Mouse (Mus musculus): ENCODE measurements around the gene Vgll4. TPM values are rescaled to one million over a fixed set of nuclear protein-coding genes. Genes with fewer than 3 reads are reported as not detected.

Vgll4 gene
- total and polyA plus RNA-seq, 3 experiments = 34.6 to 73.7 (median 37.3) TPM

- peaks cover 70% of the 10 kb centered on the region for H3K79me2 ChIP-seq (replicated peaks; ENCODE audit: control insufficient read depth, extremely low read depth, insufficient read depth, poor library complexity, severe bottlenecking)
- no peak overlapping the region for H3K4me3 ChIP-seq (replicated peaks in 1 of 3; ENCODE audit: low read depth in 2 of 3, low read length in 2 of 3, poor library complexity in 1 of 3)
- H3K4me1 ChIP-seq (ENCODE audit: control insufficient read depth in 1 of 2, insufficient read depth in 2 of 2) = peaks cover 50 to 92% of the 10 kb centered on the region in 2 experiments
- H3K36me3 ChIP-seq (replicated peaks in 1 of 2; ENCODE audit: control insufficient read depth in 1 of 2, insufficient read depth in 1 of 2, low read length in 1 of 2) = peaks cover 21 to 72% of the 10 kb centered on the region in 2 experiments
- no peaks in the 10 kb centered on the region for H3K9me3 ChIP-seq (replicated peaks; ENCODE audit: low read length)
- no peak overlapping the region for H3K9ac ChIP-seq (ENCODE audit: insufficient read depth, low read depth)
- H3K4me2 ChIP-seq (ENCODE audit: insufficient read depth, low read depth, poor library complexity, severe bottlenecking) = no peak overlapping the region
- dilution Hi-C loops (cut with MboI; ENCODE audit: extremely low pct_ligation_motif_present, extremely low pct_unique_long_range_greater_than_20kb, low sequenced_read_pairs) (no loop called here), in situ Hi-C loops (cut with MboI; ENCODE audit: low pct_ligation_motif_present, low pct_unique_long_range_greater_than_20kb, low sequenced_read_pairs) (no loop called here)
- no peak overlapping the region for H3K27ac ChIP-seq (ENCODE audit: insufficient read depth, low read depth)
- DNase-seq (ENCODE audit: extremely low read depth) = no peak
- no peak for TF ChIP-seq ELF1 (IDR thresholded peaks at IDR 0.05; ENCODE audit: low read depth, low read length)
- TF ChIP-seq UBTF (IDR thresholded peaks at IDR 0.05; ENCODE audit: low read depth, low read length) = no peak
- TF ChIP-seq ZC3H11A (IDR thresholded peaks at IDR 0.05; ENCODE audit: low read depth, low read length) = no peak
- TF ChIP-seq SIN3A (IDR thresholded peaks at IDR 0.05; ENCODE audit: low read length) = no peak
- TF ChIP-seq CHD2 (IDR thresholded peaks at IDR 0.05; ENCODE audit: low read length) = no peak
- no peak for TF ChIP-seq TBP (conservative IDR thresholded peaks at IDR 0.05; ENCODE audit: low read depth, low read length)
- TF ChIP-seq MAX (IDR thresholded peaks at IDR 0.05; ENCODE audit: low read length) = no peak
- no peak for TF ChIP-seq ZKSCAN1 (IDR thresholded peaks at IDR 0.05; ENCODE audit: borderline replicate concordance, low read depth, low read length)
- no peak for TF ChIP-seq JUND (conservative IDR thresholded peaks at IDR 0.05; ENCODE audit: low read depth, low read length)
- no peaks in the 10 kb centered on the region for H3K27me3 ChIP-seq (replicated peaks)
Measured at GRCm38 (mm10) chr6:114885129-114885528, 84.7 kb downstream of the Vgll4 start.

- Histone ChIP-seq H3K9ac (ENCODE audit: insufficient read depth, low read depth) (no peak overlapping the region), H3K9me3 (replicated peaks; ENCODE audit: low read length) (no peaks in the 10 kb centered on the region), H3K27ac (ENCODE audit: insufficient read depth, low read depth) (no peak overlapping the region), H3K36me3 (replicated peaks in 1 of 2; ENCODE audit: control insufficient read depth in 1 of 2, insufficient read depth in 1 of 2, low read length in 1 of 2) (peaks cover 13 to 78% of the 10 kb centered on the region in 2 experiments), H3K4me2 (ENCODE audit: insufficient read depth, low read depth, poor library complexity, severe bottlenecking) (no peak overlapping the region), H3K79me2 (replicated peaks; ENCODE audit: control insufficient read depth, extremely low read depth, insufficient read depth, poor library complexity, severe bottlenecking) (peaks cover 71% of the 10 kb centered on the region), H3K4me3 (replicated peaks in 1 of 3; ENCODE audit: low read depth in 2 of 3, low read length in 2 of 3, poor library complexity in 1 of 3) (no peak overlapping the region), H3K27me3 (replicated peaks) (no peaks in the 10 kb centered on the region), H3K4me1 (ENCODE audit: control insufficient read depth in 1 of 2, insufficient read depth in 2 of 2) (peaks cover 40 to 95% of the 10 kb centered on the region in 2 experiments)
- in situ Hi-C loops (cut with MboI; ENCODE audit: low pct_ligation_motif_present, low pct_unique_long_range_greater_than_20kb, low sequenced_read_pairs) = no loop called here
- dilution Hi-C loops (cut with MboI; ENCODE audit: extremely low pct_ligation_motif_present, extremely low pct_unique_long_range_greater_than_20kb, low sequenced_read_pairs) = no loop called here
- TF ChIP-seq CHD2 (IDR thresholded peaks at IDR 0.05; ENCODE audit: low read length) = no peak
- no peak for TF ChIP-seq MYC (IDR thresholded peaks at IDR 0.05; ENCODE audit: low read depth, low read length)
- TF ChIP-seq RAD21 (IDR thresholded peaks at IDR 0.05; ENCODE audit: low read depth, low read length) = no peak
- TF ChIP-seq POLR2A (IDR thresholded peaks at IDR 0.05; ENCODE audit: low read depth, low read length) = no peak
- TF ChIP-seq IRF4 (IDR thresholded peaks at IDR 0.05; ENCODE audit: low read depth, low read length) = no peak
- no peak for TF ChIP-seq CTCF (conservative IDR thresholded peaks at IDR 0.05 in 1 of 2, IDR thresholded peaks at IDR 0.05 in 1 of 2; ENCODE audit: low read depth in 2 of 2, low read length in 2 of 2)
- no peak for TF ChIP-seq ZKSCAN1 (IDR thresholded peaks at IDR 0.05; ENCODE audit: borderline replicate concordance, low read depth, low read length)
- TF ChIP-seq UBTF (IDR thresholded peaks at IDR 0.05; ENCODE audit: low read depth, low read length) = no peak
- TF ChIP-seq ELF1 (IDR thresholded peaks at IDR 0.05; ENCODE audit: low read depth, low read length) = no peak
- no peak for DNase-seq (ENCODE audit: extremely low read depth)
Measured at GRCm38 (mm10) chr6:114883261-114883740, 86.5 kb downstream of the Vgll4 start.

- Histone ChIP-seq H3K4me3 (replicated peaks in 1 of 3; ENCODE audit: low read depth in 2 of 3, low read length in 2 of 3, poor library complexity in 1 of 3) (no peak overlapping the region), H3K9ac (ENCODE audit: insufficient read depth, low read depth) (no peak overlapping the region), H3K4me1 (ENCODE audit: control insufficient read depth in 1 of 2, insufficient read depth in 2 of 2) (peaks cover 35 to 93% of the 10 kb centered on the region in 2 experiments), H3K79me2 (replicated peaks; ENCODE audit: control insufficient read depth, extremely low read depth, insufficient read depth, poor library complexity, severe bottlenecking) (peaks cover 71% of the 10 kb centered on the region), H3K27me3 (replicated peaks) (no peaks in the 10 kb centered on the region), H3K9me3 (replicated peaks; ENCODE audit: low read length) (no peaks in the 10 kb centered on the region), H3K36me3 (replicated peaks in 1 of 2; ENCODE audit: control insufficient read depth in 1 of 2, insufficient read depth in 1 of 2, low read length in 1 of 2) (peaks cover 13 to 77% of the 10 kb centered on the region in 2 experiments), H3K4me2 (ENCODE audit: insufficient read depth, low read depth, poor library complexity, severe bottlenecking) (no peak overlapping the region), H3K27ac (ENCODE audit: insufficient read depth, low read depth) (no peak overlapping the region)
- dilution Hi-C loops (cut with MboI; ENCODE audit: extremely low pct_ligation_motif_present, extremely low pct_unique_long_range_greater_than_20kb, low sequenced_read_pairs) = no loop called here
- TF ChIP-seq ZKSCAN1 (IDR thresholded peaks at IDR 0.05; ENCODE audit: borderline replicate concordance, low read depth, low read length) (no peak), ZC3H11A (IDR thresholded peaks at IDR 0.05; ENCODE audit: low read depth, low read length) (no peak), BHLHE40 (IDR thresholded peaks at IDR 0.05; ENCODE audit: low read depth, low read length) (no peak), CHD1 (IDR thresholded peaks at IDR 0.05; ENCODE audit: low read depth, low read length) (no peak), USF2 (conservative IDR thresholded peaks at IDR 0.05; ENCODE audit: low read depth, low read length) (no peak), EP300 (IDR thresholded peaks at IDR 0.05; ENCODE audit: low read length) (no peak), E2F4 (IDR thresholded peaks at IDR 0.05; ENCODE audit: insufficient replicate concordance, low read depth, low read length) (no peak), JUND (conservative IDR thresholded peaks at IDR 0.05; ENCODE audit: low read depth, low read length) (no peak), SIN3A (IDR thresholded peaks at IDR 0.05; ENCODE audit: low read length) (no peak), POLR2A (IDR thresholded peaks at IDR 0.05; ENCODE audit: low read depth, low read length) (no peak), ELF1 (IDR thresholded peaks at IDR 0.05; ENCODE audit: low read depth, low read length) (no peak), MAFK (IDR thresholded peaks at IDR 0.05; ENCODE audit: insufficient replicate concordance, low read length) (no peak), RAD21 (IDR thresholded peaks at IDR 0.05; ENCODE audit: low read depth, low read length) (no peak), POLR2AphosphoS2 (IDR thresholded peaks at IDR 0.05; ENCODE audit: low read depth, low read length) (no peak), MAX (IDR thresholded peaks at IDR 0.05; ENCODE audit: low read length) (no peak), IRF4 (IDR thresholded peaks at IDR 0.05; ENCODE audit: low read depth, low read length) (no peak), TBP (conservative IDR thresholded peaks at IDR 0.05; ENCODE audit: low read depth, low read length) (no peak), MAZ (IDR thresholded peaks at IDR 0.05; ENCODE audit: low read depth, low read length) (no peak)
- DNase-seq (ENCODE audit: extremely low read depth) = no peak
- in situ Hi-C loops (cut with MboI; ENCODE audit: low pct_ligation_motif_present, low pct_unique_long_range_greater_than_20kb, low sequenced_read_pairs) = no loop called here
Measured at GRCm38 (mm10) chr6:114882675-114883074, 87.1 kb downstream of the Vgll4 start.

All from CH12.LX (cell line).